Mouse (Mus musculus) hindbrain, embryonic 14.5 days (tissue): ENCODE results near the gene BC049762. TPM values are rescaled to one million over a fixed set of nuclear protein-coding genes. Genes with fewer than 3 reads are reported as not detected.

Experiments
- ATAC-seq: fragments of 200-750 bp; cut with Nextera tagmentation; 2 replicates; pipeline ENCODE4 v1.8.0; 2017; ENCODE audit warnings: moderate number of reproducible peaks, mild to moderate bottlenecking, moderate TSS enrichment, moderate library complexity; ENCODE audit not compliant: low FRiP score
- DNase-seq: peaks from one replicate; pipeline ENCODE4 v3.0.0-alpha.2; 2015; ENCODE audit warnings: low spot score
- H3K27ac ChIP-seq: fragments of 300-500 bp; sonication (generic); 2 replicates; pipeline ENCODE4 v1.5.1; 2014; ENCODE audit warnings: mild to moderate bottlenecking, moderate library complexity
- H3K27me3 ChIP-seq: fragments of 300-500 bp; sonication (generic); 2 replicates; pipeline ENCODE4 v1.6.1; 2014; ENCODE audit warnings: mild to moderate bottlenecking, low read length, mixed read lengths; ENCODE audit not compliant: control insufficient read depth, insufficient read depth
- H3K36me3 ChIP-seq: fragments of 300-500 bp; sonication (generic); replicated peaks from 2 replicates; pipeline ENCODE4 v1.6.1; 2014; ENCODE audit not compliant: control insufficient read depth, insufficient read depth
- H3K4me1 ChIP-seq: fragments of 300-500 bp; sonication (generic); replicated peaks from 2 replicates; pipeline ENCODE4 v1.6.1; 2014; ENCODE audit warnings: antibody characterized with exemption, low read length, mixed read lengths; ENCODE audit not compliant: control insufficient read depth, insufficient read depth
- H3K4me2 ChIP-seq: fragments of 300-500 bp; sonication (generic); replicated peaks from 2 replicates; pipeline ENCODE4 v1.6.1; 2014; ENCODE audit warnings: mild to moderate bottlenecking, moderate library complexity
- H3K4me3 ChIP-seq: fragments of 300-500 bp; sonication (generic); replicated peaks from 2 replicates; pipeline ENCODE4 v1.5.1; 2014; ENCODE audit warnings: mild to moderate bottlenecking, low read length
- H3K9ac ChIP-seq: fragments of 300-500 bp; sonication (generic); 2 replicates; pipeline ENCODE4 v1.6.1; 2014
- H3K9me3 ChIP-seq: fragments of 300-500 bp; sonication (generic); 2 replicates; pipeline ENCODE4 v1.6.1; 2016; ENCODE audit warnings: low read length; ENCODE audit not compliant: control insufficient read depth
- WGBS: fragments of 180-500 bp; shearing (Covaris S2); extraction: QIAGEN DNeasy Blood & Tissue Kit; methylation state at CpG from one replicate; pipeline ENCODE4 v1.1.7; 2014; 5-methylcytosine and 5-hydroxymethylcytosine counted together
- polyA plus RNA-seq: library from polyadenylated mRNA; unstranded; fragments of >200 nt; fragmentation: Nextera tagmentation; extraction: Ambion mirVana; gene quantifications from 2 replicates; pipeline ENCODE4 v1.2.1, GENCODE M21; 2014

Gene BC049762
- polyA plus RNA-seq, 1 experiment from 2014 or later, result 0.54 TPM

DNA sequence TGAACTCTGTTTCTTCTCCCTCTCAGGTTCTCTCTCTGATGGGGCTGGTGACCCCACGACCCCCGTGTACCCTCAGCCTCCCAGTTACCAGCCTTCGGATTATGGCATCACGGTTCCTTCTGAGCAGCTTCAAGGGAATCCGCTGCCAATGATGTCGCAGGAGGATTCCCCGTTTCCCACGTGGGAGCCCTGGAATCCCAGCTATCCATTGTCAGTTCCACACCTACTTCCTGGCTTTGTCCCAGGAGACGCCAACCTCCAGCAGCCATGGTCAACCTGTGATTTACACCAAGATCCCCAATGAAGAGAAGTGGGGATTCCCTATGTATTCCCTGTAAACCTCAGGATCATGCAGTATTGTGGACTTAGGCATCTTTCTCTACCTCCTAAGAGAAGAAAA lies 28.2 kb downstream of the BC049762 start:
- Histone ChIP-seq H3K9ac (no peak overlapping the region), H3K4me3 (no peak overlapping the region), H3K27ac (no peak overlapping the region), H3K27me3 (no peaks in the 10 kb centered on the region), H3K4me2 (no peak overlapping the region), H3K9me3 (no peaks in the 10 kb centered on the region), H3K4me1 (no peaks in the 10 kb centered on the region), H3K36me3 (no peaks in the 10 kb centered on the region)
- ATAC-seq (no peak), DNase-seq (no peak)
- WGBS, result 90% methylated on average over 9 of the region's 9 CpGs

DNA sequence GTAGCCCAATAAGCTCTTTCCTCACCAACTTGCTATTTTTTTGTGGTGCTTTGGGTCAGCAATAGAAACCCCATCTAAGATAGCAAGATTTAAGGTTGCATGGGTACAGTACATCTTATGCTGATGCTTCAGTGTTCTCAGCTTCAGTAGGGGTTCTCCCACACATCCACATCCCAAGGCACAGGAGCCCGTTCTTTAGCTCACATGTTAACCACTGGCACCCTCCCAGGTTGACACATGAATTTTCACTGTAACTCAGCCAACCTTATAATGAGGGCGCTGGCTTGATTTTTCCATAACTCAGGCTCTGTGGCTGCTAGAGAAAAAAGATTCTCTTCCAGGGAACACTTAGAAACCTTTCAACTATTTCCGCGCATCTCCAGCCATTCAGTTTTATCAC lies 35.7 kb downstream of the BC049762 start:
- Histone ChIP-seq H3K4me2 (no peak overlapping the region), H3K36me3 (no peaks in the 10 kb centered on the region), H3K9me3 (no peaks in the 10 kb centered on the region), H3K9ac (no peak overlapping the region), H3K27me3 (no peaks in the 10 kb centered on the region), H3K4me3 (no peak overlapping the region), H3K4me1 (no peaks in the 10 kb centered on the region), H3K27ac (no peak overlapping the region)
- DNase-seq, result no peak
- ATAC-seq, result no peak
- WGBS, result 85% methylated on average over 4 of the region's 4 CpGs

DNA sequence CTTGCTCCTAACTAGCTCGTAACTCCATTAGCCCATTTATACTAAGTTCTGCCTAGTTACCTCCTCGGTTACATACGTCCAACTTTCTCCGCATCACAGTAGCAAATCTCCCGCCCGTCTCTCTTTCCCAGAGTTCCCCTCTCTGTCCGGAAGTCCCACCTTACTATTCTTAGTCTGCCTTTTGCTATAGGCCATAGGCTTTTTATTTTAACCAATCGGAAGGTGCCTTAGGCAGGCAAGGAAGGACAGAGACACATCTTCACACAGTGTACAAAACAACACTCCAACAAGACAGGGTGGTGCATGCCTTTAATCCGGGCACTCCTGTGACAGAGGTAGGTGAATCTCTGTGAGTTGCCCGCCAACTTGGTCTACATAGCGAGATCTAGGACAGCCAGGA lies 42.5 kb downstream of the BC049762 start, which contains the start of gene Gm12569:
Gene Gm12569 (plus strand): TSS at position 166 of the 400 bp plus-strand sequence.
- Histone ChIP-seq H3K4me2 (no peak within 1 kb of the TSS), H3K9me3 (no peaks in the 10 kb centered on the region), H3K9ac (no peak within 1 kb of the TSS), H3K27me3 (no peaks in the 10 kb centered on the region), H3K36me3 (no peaks in the 10 kb centered on the region), H3K4me3 (no peak within 1 kb of the TSS), H3K27ac (no peak within 1 kb of the TSS), H3K4me1 (no peaks in the 10 kb centered on the region)
- ATAC-seq (no peak), DNase-seq (no peak)
- WGBS, result 94% methylated on average over 11 of the region's 11 CpGs

DNA sequence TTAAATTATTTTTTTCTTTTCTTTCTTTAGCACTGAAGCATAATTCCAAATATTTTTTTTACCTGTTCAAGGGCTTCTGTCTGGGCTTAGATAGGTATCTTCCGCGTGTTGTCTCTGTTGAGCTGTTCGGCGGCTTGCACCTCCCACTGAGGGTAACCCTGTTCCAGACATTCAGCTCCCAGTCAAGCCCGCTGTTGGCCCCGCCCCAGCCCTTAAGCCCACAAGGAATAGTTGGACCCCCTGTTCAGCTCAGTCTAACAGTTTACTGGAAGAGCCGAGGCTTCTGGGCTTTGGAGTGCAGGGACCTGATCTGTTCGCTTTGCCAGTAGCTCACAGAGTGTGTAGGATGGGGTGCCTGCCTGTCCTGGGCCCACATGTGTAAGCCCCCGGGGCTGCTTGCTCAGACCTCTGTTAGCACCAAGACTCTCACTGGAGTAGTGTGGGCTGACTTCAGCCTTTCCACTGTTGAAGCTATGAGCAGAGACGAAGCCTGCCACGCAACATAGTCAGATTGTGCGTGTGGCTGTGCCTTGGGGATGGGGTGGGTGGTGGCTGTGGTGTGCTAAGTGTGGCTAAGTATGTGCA lies 43.4 kb downstream of the BC049762 start:
- Histone ChIP-seq H3K27me3 (no peaks in the 10 kb centered on the region), H3K4me3 (no peak overlapping the region), H3K4me1 (no peaks in the 10 kb centered on the region), H3K36me3 (no peaks in the 10 kb centered on the region), H3K4me2 (no peak overlapping the region), H3K9ac (no peak overlapping the region), H3K9me3 (no peaks in the 10 kb centered on the region), H3K27ac (no peak overlapping the region)
- ATAC-seq (no peak), DNase-seq (no peak)
- WGBS, result 85% methylated on average over 12 of the region's 12 CpGs

DNA sequence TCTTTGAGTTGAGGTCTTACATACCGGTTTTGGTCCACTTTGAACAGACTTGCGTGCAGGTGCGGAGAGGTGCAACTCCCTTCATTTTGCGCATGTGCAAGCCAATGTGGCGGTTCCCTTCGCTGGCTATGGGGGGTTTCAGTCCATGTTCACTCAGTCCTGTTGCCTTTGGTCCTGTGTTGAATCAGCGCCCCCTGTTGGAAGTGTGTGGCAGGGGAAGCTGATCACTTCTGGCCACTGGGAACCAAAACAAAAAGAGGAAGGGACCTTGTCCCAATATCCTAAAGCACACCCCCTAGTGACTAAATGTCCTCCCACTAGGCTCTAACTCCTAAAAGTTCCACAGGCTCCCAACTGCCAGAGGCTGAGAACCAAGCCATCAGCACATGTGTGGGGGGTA lies 48.8 kb downstream of the BC049762 start:
- Histone ChIP-seq H3K9ac (no peak overlapping the region), H3K4me2 (no peak overlapping the region), H3K4me3 (no peak overlapping the region), H3K9me3 (no peaks in the 10 kb centered on the region), H3K27ac (no peak overlapping the region), H3K4me1 (no peaks in the 10 kb centered on the region), H3K27me3 (no peaks in the 10 kb centered on the region), H3K36me3 (no peaks in the 10 kb centered on the region)
- no peak for ATAC-seq
- WGBS, result 86% methylated on average over 7 of the region's 7 CpGs
- no peak for DNase-seq

DNA sequence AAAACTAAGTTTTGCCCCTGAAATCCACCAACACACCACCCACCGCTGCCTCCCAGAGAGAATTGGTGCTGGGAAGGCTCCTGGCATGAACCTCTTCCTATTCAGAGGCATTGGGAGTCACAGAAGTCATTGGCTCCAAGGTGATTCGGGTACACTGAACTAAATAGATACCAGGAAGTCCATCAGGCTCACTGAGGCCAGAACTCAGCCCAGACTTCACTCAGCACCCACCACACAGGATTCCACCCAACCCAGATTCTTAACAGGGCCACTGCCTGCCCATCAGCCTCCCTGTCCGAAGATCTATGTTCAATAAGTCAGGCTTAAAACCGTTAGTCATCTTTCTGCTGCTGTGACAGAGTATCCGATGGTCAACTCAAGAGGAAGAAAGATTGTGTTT lies 51.4 kb downstream of the BC049762 start:
- H3K4me1 ChIP-seq, result no peaks in the 10 kb centered on the region
- ATAC-seq (no peak), DNase-seq (no peak)
- no peaks in the 10 kb centered on the region for H3K36me3 ChIP-seq
- WGBS, result 89% methylated on average over 5 of the region's 5 CpGs
- H3K27ac ChIP-seq, result no peak overlapping the region
- no peaks in the 10 kb centered on the region for H3K9me3 ChIP-seq
- H3K4me2 ChIP-seq, result no peak overlapping the region
- H3K9ac ChIP-seq, result no peak overlapping the region
- H3K27me3 ChIP-seq, result no peaks in the 10 kb centered on the region
- H3K4me3 ChIP-seq, result no peak overlapping the region

DNA sequence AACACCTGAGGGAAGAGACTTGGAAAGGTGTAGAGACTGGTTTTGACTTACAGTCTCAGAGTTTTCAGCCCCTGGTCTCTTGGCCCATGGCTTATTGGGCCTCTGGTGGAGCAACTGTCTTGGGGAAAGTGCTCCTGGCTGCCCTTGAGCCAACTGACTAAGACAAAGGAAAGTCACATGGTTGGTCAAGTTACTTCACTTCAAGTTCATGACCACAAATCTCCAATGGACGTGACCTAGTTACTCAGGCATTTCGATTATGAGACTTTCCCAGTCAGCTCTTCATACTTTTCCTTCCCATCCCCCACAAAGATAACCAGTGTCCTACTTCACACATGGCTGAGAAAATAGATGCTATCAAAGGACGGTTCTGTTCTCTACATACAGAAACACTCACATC lies 55.1 kb downstream of the BC049762 start:
- H3K9ac ChIP-seq, result no peak overlapping the region
- DNase-seq, result no peak
- H3K4me2 ChIP-seq, result no peak overlapping the region
- no peak for ATAC-seq
- no peaks in the 10 kb centered on the region for H3K4me1 ChIP-seq
- H3K27me3 ChIP-seq, result no peaks in the 10 kb centered on the region
- H3K27ac ChIP-seq, result no peak overlapping the region
- peaks cover 7% of the 10 kb centered on the region; the same call in 1 of the 2 replicates for H3K9me3 ChIP-seq
- WGBS, result 92% methylated on average over 3 of the region's 3 CpGs
- no peaks in the 10 kb centered on the region for H3K36me3 ChIP-seq
- H3K4me3 ChIP-seq, result no peak overlapping the region

Other genes with a start within 250 kb of the BC049762 start
- not detected in 2 replicates for gene Olfr54, start 248.8 kb downstream of the BC049762 start, polyA plus RNA-seq
- gene Olfr1375, start 214.9 kb downstream of the BC049762 start, polyA plus RNA-seq, result not detected in 2 replicates
- 12.4 and 16.7 TPM in 2 replicates for gene Zfp354a, start 203.8 kb downstream of the BC049762 start, polyA plus RNA-seq
- gene Gm12569, start 42.6 kb downstream of the BC049762 start, polyA plus RNA-seq, result not detected in 2 replicates
- gene Clk4, start 1.3 kb downstream of the BC049762 start, polyA plus RNA-seq, result 132 and 144 TPM in 2 replicates
- 10.2 and 10.7 TPM in 2 replicates for gene Col23a1, start 26.9 kb upstream of the BC049762 start, polyA plus RNA-seq